Mouse (Mus musculus) erythroblast, embryonic 14.5 days (primary cell): ENCODE data around the gene Myh9.

Experiments
- GATA1 ChIP-seq: IDR thresholded peaks from 2 replicates; pipeline ENCODE4 v1.6.1; 2012; ENCODE audit warnings: low read length, inconsistent platforms, mixed read lengths
- TAL1 ChIP-seq: IDR thresholded peaks from 3 replicates; pipeline ENCODE4 v1.6.1; 2012; ENCODE audit warnings: low read length, inconsistent platforms, mixed read lengths

DNA sequence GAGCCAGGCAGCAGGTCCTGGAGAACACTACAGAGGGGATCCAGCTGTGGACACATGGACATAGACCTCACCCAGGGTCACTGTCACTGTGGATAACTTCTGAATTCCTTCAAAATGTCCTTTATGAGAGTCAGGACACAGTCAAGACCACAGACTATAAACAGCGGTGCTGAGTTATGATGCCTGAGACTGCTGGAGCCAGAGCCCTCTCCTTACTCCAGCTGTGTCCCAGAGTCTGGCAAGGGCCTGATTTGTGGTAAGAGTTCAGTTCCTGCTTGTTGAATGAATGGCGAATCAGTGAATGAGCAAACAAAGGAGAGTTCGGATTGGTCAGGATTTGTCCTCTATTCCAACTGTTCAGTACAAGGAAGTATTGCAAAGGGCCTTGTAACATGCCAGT lies 34.7 kb upstream of the Myh9 start:
- TF ChIP-seq TAL1: no peak
- no peak for TF ChIP-seq GATA1
